Mouse (Mus musculus): ENCODE data around the gene Cnksr3. TPM values are rescaled to one million over a fixed set of nuclear protein-coding genes. Genes with fewer than 3 reads are reported as not detected.
A peak's percentile ranks its signal among the peaks of the same experiment; 100 is the strongest.

Cnksr3 gene
- polyA plus RNA-seq, 1 experiment from 2014 or later = 12.7 TPM

DNA sequence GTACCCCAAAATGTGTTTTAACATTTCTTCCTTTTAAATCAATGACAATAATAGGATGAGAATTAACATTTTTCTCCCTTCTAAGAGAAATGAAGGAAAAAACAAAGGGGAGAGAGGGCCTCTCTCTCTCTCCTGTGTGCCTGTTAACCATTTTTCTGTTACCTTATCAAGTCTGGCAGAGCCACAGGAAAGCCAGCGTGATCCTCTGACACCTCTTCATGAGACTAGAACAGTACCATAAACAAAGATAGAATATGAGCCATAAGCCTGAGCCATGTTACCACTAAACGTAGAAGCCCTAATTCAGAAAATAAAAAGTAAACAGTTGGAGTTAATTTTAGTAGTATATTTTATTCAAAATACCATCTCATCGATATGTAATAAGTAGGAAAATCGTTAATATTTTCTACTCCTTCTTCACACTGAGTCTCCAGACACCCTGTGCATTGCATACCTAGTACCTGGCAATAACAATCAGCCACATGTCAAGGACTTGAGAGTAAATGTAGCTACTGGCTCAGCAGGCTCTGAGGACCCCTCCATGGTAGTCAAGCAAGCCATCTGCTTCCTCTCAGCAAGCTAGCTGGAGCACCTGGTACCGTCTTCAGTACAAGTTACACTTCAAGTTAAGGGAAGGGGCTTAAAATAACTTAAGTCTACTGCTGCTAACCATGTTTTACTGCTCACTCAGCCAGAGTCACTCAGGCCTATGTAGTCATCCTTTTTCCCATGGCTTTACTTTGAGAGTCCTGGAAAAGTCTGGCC, 2.2 kb downstream of the Cnksr3 start:
- peak overlapping the region; percentile 69 for H3K4me2 ChIP-seq (replicated peaks)
- peak overlapping the region; percentile 87 for H3K4me3 ChIP-seq
- peak overlapping the region; percentile 39; the same call in 1 of the 2 replicates for H3K27ac ChIP-seq
- H3K9me3 ChIP-seq = no peaks in the 10 kb centered on the region
- ATAC-seq (ENCODE audit: low FRiP score, low read depth) = no peak
- WGBS = 62% methylated on average over 5 of the region's 5 CpGs
- H3K4me1 ChIP-seq = peaks cover 54% of the 10 kb centered on the region
- H3K27me3 ChIP-seq = no peaks in the 10 kb centered on the region
- H3K9ac ChIP-seq = peak overlapping the region; percentile 78
- H3K36me3 ChIP-seq = no peaks in the 10 kb centered on the region; the same call in 1 of the 2 replicates

DNA sequence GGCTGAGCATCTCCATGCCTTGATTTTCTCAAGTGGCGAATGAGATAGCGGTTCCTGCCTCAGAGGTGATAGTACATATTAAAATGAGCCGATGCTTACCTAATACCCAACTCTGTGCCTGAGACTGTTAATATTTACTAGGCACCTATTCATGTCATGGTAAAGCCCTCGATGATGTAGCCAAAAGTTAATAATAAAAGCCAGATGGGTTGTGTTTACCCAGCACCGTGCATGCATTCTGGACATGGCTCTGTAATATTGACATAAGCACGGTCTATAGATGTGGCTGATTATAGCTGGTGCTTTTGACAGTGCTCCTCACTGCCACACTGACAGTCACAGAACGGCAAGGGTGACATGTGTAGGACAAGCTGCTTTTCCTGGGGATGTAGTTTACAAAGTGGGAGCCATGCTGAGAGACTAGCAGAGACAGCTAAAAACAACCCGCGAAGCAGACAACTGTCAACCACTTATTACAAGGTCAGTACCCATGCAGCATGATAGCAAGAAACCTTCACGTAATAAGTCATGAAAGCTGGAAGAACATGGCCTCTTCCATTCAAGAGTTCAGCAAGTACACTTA, 3.1 kb downstream of the Cnksr3 start:
- Histone ChIP-seq H3K27ac (no peak overlapping the region), H3K27me3 (no peaks in the 10 kb centered on the region), H3K9me3 (no peaks in the 10 kb centered on the region), H3K36me3 (no peaks in the 10 kb centered on the region; the same call in 1 of the 2 replicates), H3K9ac (no peak overlapping the region), H3K4me3 (peak overlapping the region; percentile 87; the same call in 1 of the 2 replicates), H3K4me2 (replicated peaks) (peak overlapping the region; percentile 69), H3K4me1 (peaks cover 57% of the 10 kb centered on the region)
- no peak for ATAC-seq (ENCODE audit: low FRiP score, low read depth)
- 65% methylated on average over 10 of the region's 10 CpGs for WGBS

DNA sequence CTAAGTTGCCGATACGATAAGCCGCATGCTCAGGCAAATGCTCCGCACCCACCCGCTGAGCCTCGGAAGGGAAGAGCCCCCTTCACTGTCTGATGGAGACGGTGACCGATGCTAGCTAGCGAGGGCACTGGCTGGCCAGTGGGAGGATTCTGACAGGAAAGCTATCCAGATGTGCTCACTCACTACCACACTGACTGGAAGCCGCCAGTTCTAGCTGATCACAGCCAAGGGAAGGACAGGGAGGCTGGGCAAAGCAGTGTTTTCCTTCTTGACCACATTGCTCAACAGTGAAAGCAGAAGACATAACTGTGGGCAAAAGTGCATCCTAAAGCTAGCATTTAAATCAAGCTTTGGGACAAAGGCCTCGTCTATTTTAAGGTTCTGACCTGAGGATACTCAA, 4.7 kb downstream of the Cnksr3 start:
- no peak overlapping the region for H3K4me2 ChIP-seq (replicated peaks)
- no peak for ATAC-seq (ENCODE audit: low FRiP score, low read depth)

DNA sequence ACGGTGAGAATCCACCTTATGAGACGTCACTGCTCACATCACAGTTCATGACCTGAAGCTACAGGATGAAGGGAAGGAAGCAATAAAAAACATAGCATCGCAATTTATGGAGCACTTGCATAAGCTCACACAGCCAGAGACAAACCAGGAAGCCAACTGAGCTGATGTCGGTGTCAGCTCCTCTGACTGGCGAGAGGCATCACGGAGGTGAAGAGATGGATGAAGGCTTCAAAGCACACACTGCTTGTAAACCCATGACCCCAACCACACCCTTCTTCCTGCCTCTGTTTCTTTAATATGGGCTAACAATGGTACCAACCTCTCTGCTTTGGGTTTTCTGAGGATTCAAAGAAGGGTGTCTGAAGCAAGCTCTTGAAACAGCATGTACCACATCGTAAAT, 5.5 kb downstream of the Cnksr3 start:
- Histone ChIP-seq H3K4me3 (no peak overlapping the region), H3K9ac (no peak overlapping the region), H3K27ac (no peak overlapping the region), H3K36me3 (no peaks in the 10 kb centered on the region; the same call in 1 of the 2 replicates), H3K4me1 (peaks cover 46% of the 10 kb centered on the region), H3K4me2 (replicated peaks) (no peak overlapping the region), H3K9me3 (no peaks in the 10 kb centered on the region), H3K27me3 (no peaks in the 10 kb centered on the region)
- no peak for ATAC-seq (ENCODE audit: low FRiP score, low read depth)
- 40% methylated on average over 7 of the region's 7 CpGs for WGBS

More for the DNA sequence above, 4.7 kb downstream of the Cnksr3 start:
- no peaks in the 10 kb centered on the region for H3K27me3 ChIP-seq
- H3K4me3 ChIP-seq = no peak overlapping the region
- peaks cover 46% of the 10 kb centered on the region for H3K4me1 ChIP-seq
- no peak overlapping the region for H3K27ac ChIP-seq
- H3K9me3 ChIP-seq = no peaks in the 10 kb centered on the region
- no peak overlapping the region for H3K9ac ChIP-seq
- no peaks in the 10 kb centered on the region; the same call in 1 of the 2 replicates for H3K36me3 ChIP-seq
- 68% methylated on average over 11 of the region's 11 CpGs for WGBS

DNA sequence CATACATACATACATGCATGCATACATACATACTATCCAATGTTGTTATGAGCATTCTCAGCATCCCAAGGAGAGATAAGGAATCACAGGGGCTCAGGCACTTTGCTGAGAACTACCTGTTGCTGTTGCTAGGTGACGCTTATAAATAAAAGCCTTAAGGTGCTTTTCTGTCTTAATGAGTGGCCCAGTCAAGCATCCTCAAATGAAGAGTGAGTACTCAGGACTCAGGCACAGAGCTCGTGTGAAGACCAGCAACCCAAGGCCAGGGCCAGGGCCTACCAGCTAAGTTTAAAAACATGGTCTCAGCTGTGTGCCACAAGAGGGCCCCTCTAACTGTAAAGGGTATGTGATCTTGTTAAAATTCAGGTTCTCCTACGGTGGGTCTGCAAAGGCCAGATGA, 6.5 kb downstream of the Cnksr3 start:
- no peak overlapping the region for H3K4me3 ChIP-seq
- H3K27me3 ChIP-seq = no peaks in the 10 kb centered on the region
- H3K36me3 ChIP-seq = no peaks in the 10 kb centered on the region; the same call in 1 of the 2 replicates
- no peak for ATAC-seq (ENCODE audit: low FRiP score, low read depth)
- H3K4me1 ChIP-seq = peaks cover 45% of the 10 kb centered on the region
- H3K9ac ChIP-seq = no peak overlapping the region
- no peak overlapping the region for H3K4me2 ChIP-seq (replicated peaks)
- H3K27ac ChIP-seq = no peak overlapping the region
- WGBS = 73% methylated on average over 3 of the region's 3 CpGs
- H3K9me3 ChIP-seq = no peaks in the 10 kb centered on the region

DNA sequence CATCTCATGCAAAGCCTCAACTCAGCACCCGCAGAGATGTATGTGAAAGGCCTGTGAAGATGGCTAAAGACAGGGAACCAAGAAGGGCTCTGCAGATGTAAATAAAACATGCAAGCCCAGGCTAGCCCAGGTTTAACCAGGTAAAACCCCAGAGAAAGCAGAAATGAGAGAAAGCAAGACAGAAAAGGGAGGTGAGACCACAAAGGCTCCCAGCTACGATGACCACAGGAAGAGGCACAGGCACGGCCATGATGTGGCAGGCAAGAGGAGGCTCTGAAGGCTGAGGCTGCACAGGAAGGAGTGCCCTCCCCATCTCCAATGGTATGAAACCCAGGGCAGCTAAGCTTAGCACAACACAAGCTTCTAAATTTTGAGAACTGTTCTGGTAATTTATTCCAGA, 7.1 kb downstream of the Cnksr3 start:
- Histone ChIP-seq H3K4me3 (no peak overlapping the region), H3K27ac (no peak overlapping the region), H3K9me3 (no peaks in the 10 kb centered on the region), H3K9ac (no peak overlapping the region), H3K4me1 (peaks cover 39% of the 10 kb centered on the region), H3K4me2 (replicated peaks) (no peak overlapping the region), H3K27me3 (no peaks in the 10 kb centered on the region), H3K36me3 (no peaks in the 10 kb centered on the region; the same call in 1 of the 2 replicates)
- 90% methylated on average over 3 of the region's 3 CpGs for WGBS
- no peak for ATAC-seq (ENCODE audit: low FRiP score, low read depth)

DNA sequence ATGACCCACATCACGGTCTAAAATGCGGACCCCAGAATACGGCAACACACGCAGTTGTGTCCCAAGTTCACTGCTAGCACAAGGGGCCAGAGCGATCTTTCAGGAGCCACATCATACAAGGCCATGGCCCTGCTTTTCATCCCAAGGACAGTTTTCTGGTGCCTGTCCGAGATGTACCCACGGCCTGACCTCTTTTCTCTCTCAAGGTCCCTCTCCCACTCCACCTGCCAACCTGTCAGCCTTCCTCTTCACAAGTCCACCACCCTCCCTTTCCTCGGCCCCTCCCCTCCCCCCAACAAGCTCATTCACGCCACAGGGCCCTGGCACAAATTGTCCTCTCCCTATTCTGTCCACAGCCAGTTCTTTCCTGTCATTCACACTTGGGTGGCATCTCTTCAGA, 9.5 kb downstream of the Cnksr3 start:
- no peak overlapping the region for H3K4me2 ChIP-seq (replicated peaks)
- WGBS = 89% methylated on average over 9 of the region's 9 CpGs
- H3K36me3 ChIP-seq = no peaks in the 10 kb centered on the region; the same call in 1 of the 2 replicates
- H3K27ac ChIP-seq = no peak overlapping the region
- no peaks in the 10 kb centered on the region for H3K9me3 ChIP-seq
- H3K4me1 ChIP-seq = peaks cover 17% of the 10 kb centered on the region
- H3K9ac ChIP-seq = no peak overlapping the region
- H3K27me3 ChIP-seq = no peaks in the 10 kb centered on the region
- no peak for ATAC-seq (ENCODE audit: low FRiP score, low read depth)
- H3K4me3 ChIP-seq = no peak overlapping the region

DNA sequence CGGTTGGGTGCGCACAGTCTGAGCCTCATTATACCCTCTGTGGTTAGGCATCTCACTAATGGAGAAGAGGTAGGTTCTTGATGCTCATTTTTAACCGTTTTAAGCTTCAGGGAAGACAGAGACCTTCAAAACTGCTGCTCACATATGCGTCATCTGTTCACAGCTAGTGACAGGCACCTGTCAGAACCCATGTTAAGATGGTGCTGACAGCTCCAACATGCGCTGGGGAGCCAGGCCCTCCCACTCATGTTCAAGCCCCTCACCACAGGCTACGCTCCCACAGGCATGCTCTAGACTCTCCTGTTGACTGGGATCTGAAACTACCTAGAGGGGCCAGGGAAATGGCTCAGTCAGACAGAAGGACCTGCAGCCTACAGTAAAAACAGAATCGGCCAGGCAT, 11.4 kb downstream of the Cnksr3 start:
- no peak for ATAC-seq (ENCODE audit: low FRiP score, low read depth)
- Histone ChIP-seq H3K27me3 (no peaks in the 10 kb centered on the region), H3K4me1 (peaks cover 16% of the 10 kb centered on the region), H3K9ac (no peak overlapping the region), H3K4me2 (replicated peaks) (no peak overlapping the region), H3K36me3 (no peaks in the 10 kb centered on the region), H3K27ac (no peak overlapping the region), H3K4me3 (no peak overlapping the region), H3K9me3 (no peaks in the 10 kb centered on the region)
- 84% methylated on average over 7 of the region's 7 CpGs for WGBS

DNA sequence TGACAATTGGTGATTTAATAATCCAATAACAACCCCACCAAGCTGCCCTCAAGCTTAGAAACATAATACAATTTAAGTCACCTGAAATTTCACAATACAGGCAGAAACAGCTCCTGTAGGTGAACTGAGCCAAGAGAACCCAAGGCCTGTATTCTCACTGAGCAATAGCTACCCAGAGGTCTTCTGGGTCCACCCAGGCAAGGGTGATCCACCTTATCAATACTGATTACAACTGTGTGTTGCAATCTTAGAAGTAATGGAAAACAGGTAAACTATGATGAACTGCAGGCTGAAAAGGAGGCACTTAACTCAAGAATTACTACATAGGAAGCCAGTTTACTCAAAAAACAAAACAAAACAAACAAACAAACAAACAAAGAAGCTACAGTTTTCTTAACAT, 13.8 kb downstream of the Cnksr3 start:
- Histone ChIP-seq H3K4me1 (peaks cover 15% of the 10 kb centered on the region), H3K36me3 (no peaks in the 10 kb centered on the region), H3K4me2 (replicated peaks) (no peak overlapping the region), H3K9me3 (no peaks in the 10 kb centered on the region), H3K4me3 (no peak overlapping the region), H3K27me3 (no peaks in the 10 kb centered on the region), H3K27ac (no peak overlapping the region), H3K9ac (no peak overlapping the region)
- no peak for ATAC-seq (ENCODE audit: low FRiP score, low read depth)

DNA sequence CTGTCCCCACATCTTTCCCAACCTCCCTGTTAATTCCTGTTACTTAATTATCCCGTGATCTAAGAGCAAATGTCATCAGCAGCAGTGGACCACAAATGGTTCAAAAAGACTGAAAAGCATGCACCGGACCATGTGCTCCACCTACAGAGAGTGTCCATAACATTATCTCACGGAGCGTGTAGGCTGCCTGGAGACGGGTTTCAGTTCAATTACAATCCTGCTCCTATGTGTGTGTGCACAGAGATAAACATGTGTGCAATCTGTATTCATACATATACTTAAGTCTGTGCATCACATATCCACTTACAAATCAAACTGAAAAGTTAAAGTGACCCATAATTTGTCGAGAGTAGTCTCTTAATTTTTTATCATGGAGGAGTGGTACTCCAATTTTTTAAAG, 14.3 kb downstream of the Cnksr3 start:
- Histone ChIP-seq H3K36me3 (no peaks in the 10 kb centered on the region), H3K27me3 (no peaks in the 10 kb centered on the region), H3K4me3 (no peak overlapping the region), H3K9ac (no peak overlapping the region), H3K4me2 (replicated peaks) (no peak overlapping the region), H3K4me1 (peaks cover 15% of the 10 kb centered on the region), H3K27ac (no peak overlapping the region), H3K9me3 (no peaks in the 10 kb centered on the region)
- WGBS = 86% methylated on average over 6 of the region's 6 CpGs
- ATAC-seq (ENCODE audit: low FRiP score, low read depth) = no peak

DNA sequence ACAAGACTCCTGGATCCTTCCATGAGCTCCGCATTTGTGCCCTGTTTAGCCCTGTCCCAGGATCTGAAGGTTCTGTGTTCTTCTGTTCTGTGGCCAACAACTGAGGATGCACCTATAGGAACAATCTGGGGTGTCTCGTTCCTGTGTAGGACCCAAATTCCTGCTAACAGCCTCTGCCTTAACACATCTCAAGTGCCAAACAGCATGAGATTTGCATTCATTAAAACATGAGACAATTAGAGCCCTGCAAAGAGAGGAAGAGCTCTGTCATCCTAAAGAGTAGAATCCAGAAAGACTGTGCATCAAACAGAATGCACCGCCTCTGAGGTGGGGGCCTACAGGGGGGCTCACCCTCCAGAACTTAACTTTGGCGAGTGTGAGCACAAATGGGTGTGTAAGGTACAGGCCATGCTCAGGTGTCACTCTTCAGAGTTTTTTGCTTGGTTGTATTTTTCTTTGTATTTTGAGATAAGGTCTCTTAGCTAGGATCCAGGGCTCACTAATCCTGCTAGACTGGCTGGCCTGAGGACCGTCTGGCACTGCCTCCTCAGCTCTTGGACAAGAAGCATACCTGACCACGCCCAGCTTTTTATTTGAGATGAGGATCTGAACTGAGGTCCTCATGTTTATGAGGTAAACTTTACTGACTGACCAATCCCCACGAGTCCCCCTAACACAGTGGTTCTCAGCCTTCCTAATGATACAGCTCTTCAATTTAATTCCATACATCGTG, 15.2 kb downstream of the Cnksr3 start:
- Histone ChIP-seq H3K36me3 (no peaks in the 10 kb centered on the region), H3K4me2 (replicated peaks) (no peak overlapping the region), H3K4me1 (peaks cover 21% of the 10 kb centered on the region), H3K9ac (no peak overlapping the region), H3K4me3 (no peak overlapping the region), H3K9me3 (no peaks in the 10 kb centered on the region), H3K27ac (no peak overlapping the region), H3K27me3 (no peaks in the 10 kb centered on the region)
- 73% methylated on average over 8 of the region's 8 CpGs for WGBS
- no peak for ATAC-seq (ENCODE audit: low FRiP score, low read depth)

DNA sequence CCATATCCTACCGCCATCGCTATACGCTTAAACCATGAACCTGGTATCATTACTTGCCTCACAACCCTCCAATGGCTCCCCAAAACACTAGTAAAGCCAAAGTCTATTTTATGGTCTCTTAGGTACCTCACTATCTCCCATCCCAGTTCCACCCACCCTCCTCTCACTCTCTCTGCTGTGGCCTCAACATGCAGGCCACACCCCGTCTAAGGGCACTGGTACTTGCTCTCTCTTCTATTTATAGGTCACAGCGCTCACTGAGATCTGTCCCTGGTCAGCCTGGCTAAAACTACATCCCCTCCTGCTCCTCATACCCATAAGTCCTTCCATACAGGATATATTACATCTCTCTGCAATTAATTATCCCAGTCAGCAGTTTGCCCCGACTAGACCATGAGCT, 16.1 kb downstream of the Cnksr3 start:
- Histone ChIP-seq H3K9me3 (no peaks in the 10 kb centered on the region), H3K4me1 (peaks cover 24% of the 10 kb centered on the region), H3K4me2 (replicated peaks) (no peak overlapping the region), H3K27me3 (no peaks in the 10 kb centered on the region), H3K27ac (no peak overlapping the region), H3K36me3 (no peaks in the 10 kb centered on the region), H3K9ac (no peak overlapping the region), H3K4me3 (no peak overlapping the region)
- WGBS = 76% methylated on average over 6 of the region's 6 CpGs
- no peak for ATAC-seq (ENCODE audit: low FRiP score, low read depth)
